Mouse (Mus musculus): ENCODE results near the gene Gpx4. TPM values are rescaled to one million over a fixed set of nuclear protein-coding genes. Genes with fewer than 3 reads are reported as not detected.
A peak's percentile ranks its signal among the peaks of the same experiment; 100 is the strongest.

Gpx4 gene
- polyA plus RNA-seq, 1 experiment from 2014 or later = 517 TPM

DNA sequence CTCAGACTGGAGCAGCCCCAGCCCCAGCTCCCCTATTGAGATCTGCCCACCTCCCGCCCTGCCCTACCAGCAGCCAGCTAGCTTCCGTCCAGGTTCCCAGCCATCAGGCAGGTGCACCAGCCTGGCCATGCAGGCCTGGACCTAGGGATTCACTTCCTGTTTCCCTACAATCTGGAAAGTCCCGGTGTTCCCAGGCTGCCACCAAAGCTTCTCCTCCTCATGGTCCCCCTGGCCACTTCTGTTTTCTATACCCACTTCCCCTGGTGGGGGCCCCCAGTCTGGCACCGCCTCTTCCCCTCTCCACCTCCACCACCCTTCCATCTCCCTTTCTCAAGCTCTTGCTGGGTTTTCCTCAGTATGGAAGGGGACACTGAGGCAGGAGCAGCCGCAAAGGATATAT is 58.5 kb downstream of the Gpx4 start, which contains the start of gene Sbno2:
TSS of gene Sbno2 (minus strand) at position 112 of the 400 bp plus-strand sequence.
- 71% methylated on average over 5 of the region's 5 CpGs for WGBS
- Histone ChIP-seq H3K9ac (ENCODE audit: low read depth, low read length) (0 out of 2 replicates have a peak within 1 kb of the TSS, but pooled peaks have one; percentile 21), H3K27me3 (replicated peaks; ENCODE audit: control insufficient read depth, insufficient read depth, low read length) (no peaks in the 10 kb centered on the region), H3K4me3 (ENCODE audit: low read depth, low read length) (no peak within 1 kb of the TSS; the same call in 1 of the 2 replicates), H3K36me3 (ENCODE audit: control insufficient read depth, insufficient read depth, low read length) (no peaks in the 10 kb centered on the region), H3K4me2 (ENCODE audit: low read depth, low read length) (peak within 1 kb of the TSS; percentile 30), H3K4me1 (ENCODE audit: control insufficient read depth, insufficient read depth, low read length) (peaks cover 8% of the 10 kb centered on the region), H3K27ac (replicated peaks; ENCODE audit: low read depth, low read length) (peak within 1 kb of the TSS; percentile 45), H3K9me3 (ENCODE audit: control insufficient read depth, low read length) (no peaks in the 10 kb centered on the region)
- no peak for DNase-seq (ENCODE audit: low spot score)
- ATAC-seq (ENCODE audit: low read depth) = no peak

DNA sequence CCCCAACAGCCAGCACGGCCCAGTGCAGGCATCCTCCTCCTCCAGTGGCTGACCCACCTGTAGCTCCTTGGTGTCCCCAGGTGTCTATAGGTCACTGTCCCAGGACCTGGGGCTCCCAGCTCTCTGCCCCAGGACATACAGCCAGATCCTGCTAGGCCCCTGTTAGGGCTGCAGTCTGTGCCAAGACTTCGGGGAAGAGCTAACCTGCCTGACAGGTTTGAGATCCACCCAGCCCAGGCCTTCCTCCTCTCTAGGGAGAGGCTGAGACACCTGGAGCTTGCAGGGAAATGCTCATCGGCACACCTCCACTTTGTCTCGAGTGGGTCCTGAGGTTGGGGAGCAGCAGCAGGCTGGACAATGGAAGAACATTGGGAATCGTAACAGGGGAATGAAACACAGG is 59.0 kb downstream of the Gpx4 start:
- Histone ChIP-seq H3K36me3 (ENCODE audit: control insufficient read depth, insufficient read depth, low read length) (no peaks in the 10 kb centered on the region), H3K4me2 (ENCODE audit: low read depth, low read length) (peak overlapping the region; percentile 30), H3K4me3 (ENCODE audit: low read depth, low read length) (no peak overlapping the region; the same call in 1 of the 2 replicates), H3K4me1 (ENCODE audit: control insufficient read depth, insufficient read depth, low read length) (peaks cover 8% of the 10 kb centered on the region), H3K9me3 (ENCODE audit: control insufficient read depth, low read length) (no peaks in the 10 kb centered on the region), H3K27me3 (replicated peaks; ENCODE audit: control insufficient read depth, insufficient read depth, low read length) (no peaks in the 10 kb centered on the region), H3K9ac (ENCODE audit: low read depth, low read length) (0 out of 2 replicates have a peak overlapping the region, but pooled peaks have one; percentile 21), H3K27ac (replicated peaks; ENCODE audit: low read depth, low read length) (peak overlapping the region; percentile 45)
- WGBS = 59% methylated on average over 5 of the region's 5 CpGs
- peak; percentile 70; the same call in 1 of the 2 replicates for ATAC-seq (ENCODE audit: low read depth)
- DNase-seq (ENCODE audit: low spot score) = peak; percentile 77

Other genes with a start within 250 kb of the Gpx4 start
- gene Misp, start 226.2 kb upstream of the Gpx4 start, polyA plus RNA-seq (2014; fragmentation: Nextera tagmentation; extraction: Ambion mirVana) = 2.3 and 3.9 TPM in 2 replicates
- 198 and 254 TPM in 2 replicates for gene Ptbp1, start 192.7 kb upstream of the Gpx4 start, polyA plus RNA-seq (2014; fragmentation: Nextera tagmentation; extraction: Ambion mirVana)
- gene Prtn3, start 172.7 kb upstream of the Gpx4 start, polyA plus RNA-seq (2014; fragmentation: Nextera tagmentation; extraction: Ambion mirVana) = 4.1 and 6.7 TPM in 2 replicates
- gene Plppr3, start 172.5 kb upstream of the Gpx4 start, polyA plus RNA-seq (2014; fragmentation: Nextera tagmentation; extraction: Ambion mirVana) = 32.4 and 50.2 TPM in 2 replicates
- 0.64 and 2.0 TPM in 2 replicates for gene Elane, start 160.9 kb upstream of the Gpx4 start, polyA plus RNA-seq (2014; fragmentation: Nextera tagmentation; extraction: Ambion mirVana)
- gene Cfd, start 156.3 kb upstream of the Gpx4 start, polyA plus RNA-seq (2014; fragmentation: Nextera tagmentation; extraction: Ambion mirVana) = 0.22 TPM in 1 of 2 replicates, not detected in the other
- 33.7 and 40.2 TPM in 2 replicates for gene Med16, start 138.2 kb upstream of the Gpx4 start, polyA plus RNA-seq (2014; fragmentation: Nextera tagmentation; extraction: Ambion mirVana)
- gene Gm26602, start 136.3 kb upstream of the Gpx4 start, polyA plus RNA-seq (2014; fragmentation: Nextera tagmentation; extraction: Ambion mirVana) = 4.1 and 6.7 TPM in 2 replicates
- gene Kiss1r, start 130.2 kb upstream of the Gpx4 start, polyA plus RNA-seq (2014; fragmentation: Nextera tagmentation; extraction: Ambion mirVana) = 0.56 and 0.58 TPM in 2 replicates
- gene R3hdm4, start 126.0 kb upstream of the Gpx4 start, polyA plus RNA-seq (2014; fragmentation: Nextera tagmentation; extraction: Ambion mirVana) = 114 and 124 TPM in 2 replicates
- gene Arid3a, start 120.1 kb upstream of the Gpx4 start, polyA plus RNA-seq (2014; fragmentation: Nextera tagmentation; extraction: Ambion mirVana) = 3.1 and 3.5 TPM in 2 replicates
- gene Wdr18, start 87.0 kb upstream of the Gpx4 start, polyA plus RNA-seq (2014; fragmentation: Nextera tagmentation; extraction: Ambion mirVana) = 97.4 and 100 TPM in 2 replicates
- gene Grin3b, start 76.5 kb upstream of the Gpx4 start, polyA plus RNA-seq (2014; fragmentation: Nextera tagmentation; extraction: Ambion mirVana) = 0.37 and 0.56 TPM in 2 replicates
- gene Tmem259, start 62.8 kb upstream of the Gpx4 start, polyA plus RNA-seq (2014; fragmentation: Nextera tagmentation; extraction: Ambion mirVana) = 20.6 and 22.3 TPM in 2 replicates
- 293 and 304 TPM in 2 replicates for gene Cnn2, start 58.6 kb upstream of the Gpx4 start, polyA plus RNA-seq (2014; fragmentation: Nextera tagmentation; extraction: Ambion mirVana)
- gene Abca7, start 50.7 kb upstream of the Gpx4 start, polyA plus RNA-seq (2014; fragmentation: Nextera tagmentation; extraction: Ambion mirVana) = 2.5 and 2.8 TPM in 2 replicates
- gene Arhgap45, start 30.5 kb upstream of the Gpx4 start, polyA plus RNA-seq (2014; fragmentation: Nextera tagmentation; extraction: Ambion mirVana) = 4.4 and 6.4 TPM in 2 replicates
- gene Polr2e, start 7.4 kb upstream of the Gpx4 start, polyA plus RNA-seq (2014; fragmentation: Nextera tagmentation; extraction: Ambion mirVana) = 207 and 227 TPM in 2 replicates
- gene Sbno2, start 58.4 kb downstream of the Gpx4 start, polyA plus RNA-seq (2014; fragmentation: Nextera tagmentation; extraction: Ambion mirVana) = 12.8 and 14.1 TPM in 2 replicates
- gene Stk11, start 68.6 kb downstream of the Gpx4 start, polyA plus RNA-seq (2014; fragmentation: Nextera tagmentation; extraction: Ambion mirVana) = 32.6 and 32.7 TPM in 2 replicates
- gene Atp5d, start 91.5 kb downstream of the Gpx4 start, polyA plus RNA-seq (2014; fragmentation: Nextera tagmentation; extraction: Ambion mirVana) = 474 and 475 TPM in 2 replicates
- gene Cbarp, start 93.7 kb downstream of the Gpx4 start, polyA plus RNA-seq (2014; fragmentation: Nextera tagmentation; extraction: Ambion mirVana) = 7.3 and 9.0 TPM in 2 replicates
- gene Midn, start 101.1 kb downstream of the Gpx4 start, polyA plus RNA-seq (2014; fragmentation: Nextera tagmentation; extraction: Ambion mirVana) = 34.2 and 37.0 TPM in 2 replicates
- gene Cirbp, start 118.8 kb downstream of the Gpx4 start, polyA plus RNA-seq (2014; fragmentation: Nextera tagmentation; extraction: Ambion mirVana) = 59.7 and 88.3 TPM in 2 replicates
- 11.0 and 13.1 TPM in 2 replicates for gene 1600002K03Rik, start 125.8 kb downstream of the Gpx4 start, polyA plus RNA-seq (2014; fragmentation: Nextera tagmentation; extraction: Ambion mirVana)
- gene Efna2, start 132.3 kb downstream of the Gpx4 start, polyA plus RNA-seq (2014; fragmentation: Nextera tagmentation; extraction: Ambion mirVana) = 20.9 and 23.6 TPM in 2 replicates
- gene Mum1, start 179.3 kb downstream of the Gpx4 start, polyA plus RNA-seq (2014; fragmentation: Nextera tagmentation; extraction: Ambion mirVana) = 50.8 and 52.1 TPM in 2 replicates
- 360 and 370 TPM in 2 replicates for gene Ndufs7, start 202.0 kb downstream of the Gpx4 start, polyA plus RNA-seq (2014; fragmentation: Nextera tagmentation; extraction: Ambion mirVana)
- gene Gamt, start 213.8 kb downstream of the Gpx4 start, polyA plus RNA-seq (2014; fragmentation: Nextera tagmentation; extraction: Ambion mirVana) = 124 and 139 TPM in 2 replicates
- gene Dazap1, start 214.3 kb downstream of the Gpx4 start, polyA plus RNA-seq (2014; fragmentation: Nextera tagmentation; extraction: Ambion mirVana) = 42.3 and 43.5 TPM in 2 replicates
- gene Rps15, start 245.3 kb downstream of the Gpx4 start, polyA plus RNA-seq (2014; fragmentation: Nextera tagmentation; extraction: Ambion mirVana) = 1,047 and 1,145 TPM in 2 replicates
- gene Apc2, start 248.8 kb downstream of the Gpx4 start, polyA plus RNA-seq (2014; fragmentation: Nextera tagmentation; extraction: Ambion mirVana) = 6.2 and 7.4 TPM in 2 replicates

All from embryonic facial prominence, embryonic 14.5 days (tissue).